ENCODE assay signal across 18 mouse cellular contexts in genomic region chr16:30796103-30796502, GRCm38 (mm10).
DNase-seq lines count a peak whose midpoint lies in the region; ATAC-seq and TF ChIP-seq lines count a peak whose summit lies in the region.
"Had no signal": no experiment of that assay in that cellular context is flagged by ENCODE, and none has a peak within 500 bp of the region (broad histone marks: within the 10 kb centered on the region; RNA-seq: fewer than 3 reads in every experiment).

No protein-coding gene starts in this region.

- peak overlapping the region; percentile 59; the same call in 1 of the 2 replicates for H3K27ac ChIP-seq in heart, embryonic 15.5 days
- H3K27ac ChIP-seq in liver, embryonic 11.5 days (ENCODE audit: low read depth, low read length), result no peak overlapping the region; the same call in 1 of the 2 replicates
- H3K27ac ChIP-seq in liver, embryonic 16.5 days (ENCODE audit: low read length), result peak overlapping the region; percentile 55
- no peak overlapping the region for H3K27ac ChIP-seq in forebrain, postnatal 0 days (ENCODE audit: low read depth, low read length)
- H3K27ac ChIP-seq: forebrain, embryonic 13.5 days; limb, embryonic 15.5 days; midbrain, embryonic 12.5 days; neural tube, embryonic 12.5 days had no signal

- no peak for DNase-seq in heart, postnatal 4 days
- DNase-seq in kidney, postnatal 10 days, result peak; percentile 3
- no peak for DNase-seq in kidney, postnatal 4 days
- DNase-seq in liver, embryonic 11.5 days (ENCODE audit: low spot score), result peak; percentile 30
- no peak for DNase-seq in forebrain, postnatal 0 days
- DNase-seq: cerebellum, adult 9-10 months; gastrocnemius, postnatal 25 days; lung, postnatal 10 days; right cerebral cortex, adult 18-20 months; thymus, postnatal 25 days had no signal

- no peak overlapping the region for H3K4me3 ChIP-seq in heart, embryonic 15.5 days
- no peak overlapping the region for H3K4me3 ChIP-seq in liver, embryonic 11.5 days (ENCODE audit: low read depth, low read length)
- H3K4me3 ChIP-seq in liver, embryonic 16.5 days (ENCODE audit: low read depth, low read length), result no peak overlapping the region
- H3K4me3 ChIP-seq in forebrain, postnatal 0 days (ENCODE audit: low read depth, low read length), result no peak overlapping the region
- H3K4me3 ChIP-seq: erythroblast, embryonic 14.5 days; forebrain, embryonic 13.5 days; limb, embryonic 15.5 days; midbrain, embryonic 12.5 days; neural tube, embryonic 12.5 days had no signal

- no peak for ATAC-seq in heart, embryonic 15.5 days (replicated peaks; ENCODE audit: insufficient number of reproducible peaks, insufficient read depth, low FRiP score, low read depth)
- peak; percentile 56 for ATAC-seq in liver, embryonic 11.5 days (replicated peaks; ENCODE audit: low FRiP score)
- ATAC-seq in liver, embryonic 16.5 days (ENCODE audit: low read depth), result peak; percentile 88
- no peak for ATAC-seq in forebrain, postnatal 0 days
- ATAC-seq: forebrain, embryonic 13.5 days; hindbrain, embryonic 16.5 days had no signal

- WGBS in heart, embryonic 15.5 days, result 90% methylated on average over 6 of the region's 6 CpGs
- WGBS in liver, embryonic 11.5 days, result 86% methylated on average over 6 of the region's 6 CpGs
- WGBS in liver, embryonic 16.5 days (ENCODE audit: insufficient replicate concordance), result 62% methylated on average over 6 of the region's 6 CpGs
- WGBS in forebrain, postnatal 0 days, result 93% methylated on average over 6 of the region's 6 CpGs

- H3K4me2 ChIP-seq in heart, embryonic 15.5 days, result no peak overlapping the region
- H3K4me2 ChIP-seq in liver, embryonic 11.5 days, result no peak overlapping the region
- H3K4me2 ChIP-seq in liver, embryonic 16.5 days (ENCODE audit: low read depth, low read length), result no peak overlapping the region
- H3K4me2 ChIP-seq in forebrain, postnatal 0 days (ENCODE audit: low read depth), result no peak overlapping the region
- H3K4me2 ChIP-seq: forebrain, embryonic 13.5 days; limb, embryonic 15.5 days; midbrain, embryonic 12.5 days; neural tube, embryonic 12.5 days had no signal

- H3K4me1 ChIP-seq in heart, embryonic 15.5 days (replicated peaks), result peaks cover 61% of the 10 kb centered on the region
- peaks cover 2% of the 10 kb centered on the region; the same call in 1 of the 2 replicates for H3K4me1 ChIP-seq in liver, embryonic 11.5 days (replicated peaks; ENCODE audit: control insufficient read depth, insufficient read depth, low read length)
- H3K4me1 ChIP-seq in liver, embryonic 16.5 days (ENCODE audit: control insufficient read depth, low read depth, low read length), result peaks cover 12% of the 10 kb centered on the region
- peaks cover 8% of the 10 kb centered on the region; the same call in 1 of the 2 replicates for H3K4me1 ChIP-seq in forebrain, postnatal 0 days (ENCODE audit: insufficient read depth)
- H3K4me1 ChIP-seq: neural tube, embryonic 12.5 days had no signal

- no peak overlapping the region for H3K9ac ChIP-seq in heart, embryonic 15.5 days
- H3K9ac ChIP-seq in liver, embryonic 11.5 days (ENCODE audit: low read depth, low read length), result no peak overlapping the region
- H3K9ac ChIP-seq in liver, embryonic 16.5 days (ENCODE audit: low read depth, low read length), result no peak overlapping the region
- no peak overlapping the region for H3K9ac ChIP-seq in forebrain, postnatal 0 days
- H3K9ac ChIP-seq: forebrain, embryonic 13.5 days; limb, embryonic 15.5 days; midbrain, embryonic 12.5 days; neural tube, embryonic 12.5 days had no signal

- H3K9me3 ChIP-seq in heart, embryonic 15.5 days (replicated peaks), result no peaks in the 10 kb centered on the region
- no peaks in the 10 kb centered on the region for H3K9me3 ChIP-seq in liver, embryonic 11.5 days (ENCODE audit: control insufficient read depth, low read length)
- no peaks in the 10 kb centered on the region for H3K9me3 ChIP-seq in liver, embryonic 16.5 days (replicated peaks; ENCODE audit: control insufficient read depth, low read length)
- H3K9me3 ChIP-seq in forebrain, postnatal 0 days (ENCODE audit: low read length), result no peaks in the 10 kb centered on the region
- H3K9me3 ChIP-seq: forebrain, embryonic 13.5 days; limb, embryonic 15.5 days; midbrain, embryonic 12.5 days; neural tube, embryonic 12.5 days had no signal

- no peaks in the 10 kb centered on the region for H3K36me3 ChIP-seq in heart, embryonic 15.5 days
- no peaks in the 10 kb centered on the region for H3K36me3 ChIP-seq in liver, embryonic 11.5 days (ENCODE audit: control insufficient read depth, insufficient read depth, low read length)
- H3K36me3 ChIP-seq in liver, embryonic 16.5 days (ENCODE audit: control insufficient read depth, insufficient read depth), result no peaks in the 10 kb centered on the region
- no peaks in the 10 kb centered on the region for H3K36me3 ChIP-seq in forebrain, postnatal 0 days (ENCODE audit: insufficient read depth)
- H3K36me3 ChIP-seq: limb, embryonic 15.5 days; midbrain, embryonic 12.5 days; neural tube, embryonic 12.5 days had no signal

- H3K27me3 ChIP-seq in heart, embryonic 15.5 days, result no peaks in the 10 kb centered on the region
- H3K27me3 ChIP-seq in liver, embryonic 11.5 days (replicated peaks; ENCODE audit: control insufficient read depth, insufficient read depth, low read length), result no peaks in the 10 kb centered on the region
- H3K27me3 ChIP-seq in liver, embryonic 16.5 days (ENCODE audit: control insufficient read depth, insufficient read depth, low read depth, low read length), result no peaks in the 10 kb centered on the region
- no peaks in the 10 kb centered on the region for H3K27me3 ChIP-seq in forebrain, postnatal 0 days (ENCODE audit: insufficient read depth, low read length)
- H3K27me3 ChIP-seq: forebrain, embryonic 13.5 days; limb, embryonic 15.5 days; midbrain, embryonic 12.5 days; neural tube, embryonic 12.5 days had no signal

- TF ChIP-seq CTCF in forebrain, postnatal 0 days (IDR thresholded peaks at IDR 0.05; ENCODE audit: low read depth), result no peak

Comparison
In these comparisons a context has a peak if more than half of its experiments do, and no peak if none do; other contexts are left out.
1. H3K27ac ChIP-seq: peak in heart, embryonic 15.5 days (single experiment) and liver, embryonic 16.5 days (single experiment); none in liver, embryonic 11.5 days (single experiment) and forebrain, postnatal 0 days (single experiment).
2. DNase-seq: peak in kidney, postnatal 10 days (single experiment) and liver, embryonic 11.5 days (single experiment); none in heart, postnatal 4 days (single experiment), kidney, postnatal 4 days (0 of 2) and forebrain, postnatal 0 days (single experiment).
3. ATAC-seq: peak in liver, embryonic 11.5 days (single experiment) and liver, embryonic 16.5 days (single experiment); none in heart, embryonic 15.5 days (single experiment) and forebrain, postnatal 0 days (single experiment).